Mouse (Mus musculus) small intestine, adult 2 months (tissue): ENCODE measurements around the gene Adgrb3. TPM values are rescaled to one million over a fixed set of nuclear protein-coding genes. Genes with fewer than 3 reads are reported as not detected.
"Not testable (repeated sequence)": the region's sequence is repeated elsewhere in the genome, so short reads cannot be mapped to it uniquely, and the experiment has no call there.

Experiments
- H3K27ac ChIP-seq: fragments of 200-500 bp; 2 replicates; pipeline ENCODE4 v1.5.1; 2012; ENCODE audit warnings: low read depth, low read length, control low read depth, inconsistent platforms; ENCODE audit not compliant: insufficient read depth
- H3K27me3 ChIP-seq: fragments of 200-500 bp; 2 replicates; pipeline ENCODE4 v1.6.1; 2012; ENCODE audit warnings: mild to moderate bottlenecking, moderate library complexity, low read length, inconsistent platforms; ENCODE audit not compliant: control insufficient read depth, insufficient read depth
- H3K36me3 ChIP-seq: fragments of 200-500 bp; 2 replicates; pipeline ENCODE4 v1.6.1; 2012; ENCODE audit warnings: mild to moderate bottlenecking, low read length, control low read depth, inconsistent platforms; ENCODE audit not compliant: control insufficient read depth, insufficient read depth
- H3K4me1 ChIP-seq: fragments of 200-500 bp; 2 replicates; pipeline ENCODE4 v1.6.1; 2012; ENCODE audit warnings: low read length, inconsistent platforms, mixed read lengths; ENCODE audit not compliant: control insufficient read depth, insufficient read depth, insufficient read length
- H3K4me3 ChIP-seq: fragments of 200-500 bp; 2 replicates; pipeline ENCODE4 v1.5.1; 2012; ENCODE audit warnings: low read depth, mild to moderate bottlenecking, control low read depth, inconsistent platforms, low read length, moderate library complexity
- CTCF ChIP-seq: fragments of 200-500 bp; IDR thresholded peaks from 2 replicates; pipeline ENCODE4 v1.5.1; 2012; ENCODE audit warnings: low read depth, mild to moderate bottlenecking, control low read depth, inconsistent platforms, low read length, moderate library complexity, mixed read lengths; ENCODE audit not compliant: insufficient replicate concordance, insufficient read length; ENCODE audit errors: extremely low read depth
- POLR2A ChIP-seq: fragments of 200-500 bp; IDR thresholded peaks from 2 replicates; pipeline ENCODE4 v1.6.1; 2012; ENCODE audit warnings: low read depth, mild to moderate bottlenecking, control low read depth, inconsistent platforms, low read length, moderate library complexity
- WGBS: fragments of 180-500 bp; shearing (Covaris S2); methylation state at CpG from one replicate; pipeline ENCODE4 v1.1.7; 2018; 5-methylcytosine and 5-hydroxymethylcytosine counted together
- polyA plus RNA-seq: library from polyadenylated mRNA; depleted of rRNA; stranded (reverse); fragments of >200 nt; gene quantifications from 2 replicates; pipeline ENCODE4 v1.2.3, GENCODE M21; 2012

The Adgrb3 gene
- polyA plus RNA-seq, 1 experiment = 0.05 TPM

GRCm38 (mm10) chr1:25042091-25042490 lies 787.4 kb downstream of the Adgrb3 start:
- TF ChIP-seq POLR2A (no peak), CTCF (no peak)
- 69% methylated on average over 4 of the region's 4 CpGs for WGBS
- H3K36me3 ChIP-seq = no peaks in the 10 kb centered on the region
- no peak overlapping the region for H3K27ac ChIP-seq
- H3K27me3 ChIP-seq = no peaks in the 10 kb centered on the region
- no peak overlapping the region for H3K4me3 ChIP-seq
- no peaks in the 10 kb centered on the region for H3K4me1 ChIP-seq

GRCm38 (mm10) chr1:25034161-25034560 lies 795.3 kb downstream of the Adgrb3 start:
- Histone ChIP-seq H3K4me3 (no peak overlapping the region), H3K27me3 (no peaks in the 10 kb centered on the region), H3K27ac (no peak overlapping the region), H3K4me1 (no peaks in the 10 kb centered on the region), H3K36me3 (no peaks in the 10 kb centered on the region)
- WGBS = 77% methylated on average over 10 of the region's 10 CpGs
- TF ChIP-seq CTCF = no peak
- no peak for TF ChIP-seq POLR2A

- Histone ChIP-seq H3K27ac (no peak overlapping the region), H3K27me3 (no peaks in the 10 kb centered on the region), H3K4me3 (no peak overlapping the region), H3K36me3 (no peaks in the 10 kb centered on the region), H3K4me1 (no peaks in the 10 kb centered on the region)
- WGBS = 62% methylated on average over 8 of the region's 8 CpGs
- no peak for TF ChIP-seq POLR2A
- no peak for TF ChIP-seq CTCF
Measured at GRCm38 (mm10) chr1:25033155-25034095, 796.1 kb downstream of the Adgrb3 start.

- TF ChIP-seq CTCF (no peak), POLR2A (no peak)
- WGBS = 51% methylated on average over 3 of the region's 3 CpGs
- Histone ChIP-seq H3K4me3 (no peak overlapping the region), H3K4me1 (no peaks in the 10 kb centered on the region), H3K27ac (no peak overlapping the region), H3K36me3 (no peaks in the 10 kb centered on the region), H3K27me3 (no peaks in the 10 kb centered on the region)
Measured at GRCm38 (mm10) chr1:25023156-25023555, 806.4 kb downstream of the Adgrb3 start.

- not testable (repeated sequence) for H3K4me1 ChIP-seq, H3K27me3 ChIP-seq, H3K36me3 ChIP-seq, H3K4me3 ChIP-seq, H3K27ac ChIP-seq
- WGBS = 80% methylated on average over 8 of the region's 8 CpGs
Measured at GRCm38 (mm10) chr1:25017851-25018250, 811.7 kb downstream of the Adgrb3 start.
